Mouse (Mus musculus) right cerebral cortex, adult 2 months (tissue): ENCODE data around the gene Mxra8.
A peak's percentile ranks its signal among the peaks of the same experiment; 100 is the strongest.

Experiments used
- DNase-seq, 2 experiments: peaks; one replicate each; pipeline ENCODE4 v3.0.0; 2021 to 2022; ENCODE audit warnings: low spot score in 2 of 2

Gene Mxra8

DNA sequence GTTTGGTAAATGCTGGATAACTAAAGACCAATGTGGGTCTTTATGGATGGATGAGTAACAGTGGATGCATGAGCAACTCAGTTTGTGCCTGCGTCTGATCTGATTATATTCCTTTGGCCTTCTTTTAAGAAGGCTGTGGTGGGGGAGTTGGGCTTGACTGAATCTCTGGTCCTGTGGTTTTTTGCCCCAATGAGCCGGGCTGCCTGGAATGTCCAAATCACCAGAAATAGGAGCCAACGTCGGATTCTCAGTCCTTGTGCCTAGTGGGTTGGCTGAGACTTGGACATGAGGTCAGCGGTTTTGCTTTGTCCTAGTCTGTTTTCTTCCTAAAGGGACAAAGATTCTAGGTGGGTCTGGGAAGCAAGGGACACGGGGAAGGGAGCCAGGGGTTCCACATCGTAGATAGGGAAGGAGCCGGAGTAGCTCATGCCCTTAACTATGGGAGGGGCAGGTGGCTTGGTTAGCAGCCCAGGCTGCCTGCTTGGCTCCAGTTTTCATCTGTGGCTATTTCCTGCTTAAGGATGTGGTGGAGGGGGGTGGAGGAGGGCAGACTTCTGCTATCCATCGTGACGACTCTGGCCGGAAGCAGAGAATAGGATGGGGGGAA, 2.0 kb upstream of the Mxra8 start:
- DNase-seq, result no peak

DNA sequence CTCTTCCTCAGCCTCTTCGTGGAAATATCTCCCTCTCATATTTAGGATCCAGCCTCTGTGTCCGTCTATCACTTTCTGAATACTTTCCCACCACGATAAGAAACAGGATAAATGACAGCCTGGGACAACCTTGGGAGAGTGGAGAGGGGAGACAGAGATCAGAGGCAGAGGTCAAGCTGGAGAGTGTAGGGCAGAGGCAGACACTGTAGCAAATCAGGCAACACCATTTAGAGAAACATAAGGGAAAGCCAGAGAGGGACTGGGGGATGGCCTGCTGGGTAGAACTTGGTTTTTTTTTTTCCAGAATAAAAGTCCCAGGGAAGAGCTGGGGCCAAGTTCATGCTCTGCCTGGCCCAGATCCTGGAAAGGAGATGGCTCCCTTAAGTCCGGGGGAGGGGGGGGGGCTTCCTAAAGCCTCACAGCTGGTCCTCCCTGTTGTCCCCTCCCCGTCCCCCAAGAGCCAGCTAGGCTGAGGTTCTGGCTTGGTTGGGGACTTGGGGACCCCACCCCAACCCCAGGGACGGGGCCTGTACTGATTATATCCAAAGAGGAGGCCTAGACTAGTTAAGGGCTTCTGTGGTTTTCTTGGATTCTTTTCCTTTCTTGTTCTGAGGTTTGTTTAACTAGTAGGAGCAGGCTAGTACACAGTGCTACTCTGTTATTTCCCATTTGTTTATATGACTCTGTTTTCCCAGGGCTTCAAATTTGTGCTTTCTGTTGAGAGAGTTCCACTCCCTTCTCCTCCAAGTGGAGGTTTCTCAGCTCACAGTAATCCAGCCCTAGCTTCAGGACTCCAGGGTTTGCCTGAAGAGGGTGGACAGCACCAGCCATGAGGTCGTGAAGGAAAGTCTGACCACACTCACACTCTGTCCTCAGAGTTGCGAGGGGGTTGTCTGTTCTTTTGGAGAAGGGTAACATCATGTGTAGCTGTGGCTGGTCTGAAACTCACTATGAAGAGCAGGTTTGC, 1.0 kb upstream of the Mxra8 start:
- no peak for DNase-seq

DNA sequence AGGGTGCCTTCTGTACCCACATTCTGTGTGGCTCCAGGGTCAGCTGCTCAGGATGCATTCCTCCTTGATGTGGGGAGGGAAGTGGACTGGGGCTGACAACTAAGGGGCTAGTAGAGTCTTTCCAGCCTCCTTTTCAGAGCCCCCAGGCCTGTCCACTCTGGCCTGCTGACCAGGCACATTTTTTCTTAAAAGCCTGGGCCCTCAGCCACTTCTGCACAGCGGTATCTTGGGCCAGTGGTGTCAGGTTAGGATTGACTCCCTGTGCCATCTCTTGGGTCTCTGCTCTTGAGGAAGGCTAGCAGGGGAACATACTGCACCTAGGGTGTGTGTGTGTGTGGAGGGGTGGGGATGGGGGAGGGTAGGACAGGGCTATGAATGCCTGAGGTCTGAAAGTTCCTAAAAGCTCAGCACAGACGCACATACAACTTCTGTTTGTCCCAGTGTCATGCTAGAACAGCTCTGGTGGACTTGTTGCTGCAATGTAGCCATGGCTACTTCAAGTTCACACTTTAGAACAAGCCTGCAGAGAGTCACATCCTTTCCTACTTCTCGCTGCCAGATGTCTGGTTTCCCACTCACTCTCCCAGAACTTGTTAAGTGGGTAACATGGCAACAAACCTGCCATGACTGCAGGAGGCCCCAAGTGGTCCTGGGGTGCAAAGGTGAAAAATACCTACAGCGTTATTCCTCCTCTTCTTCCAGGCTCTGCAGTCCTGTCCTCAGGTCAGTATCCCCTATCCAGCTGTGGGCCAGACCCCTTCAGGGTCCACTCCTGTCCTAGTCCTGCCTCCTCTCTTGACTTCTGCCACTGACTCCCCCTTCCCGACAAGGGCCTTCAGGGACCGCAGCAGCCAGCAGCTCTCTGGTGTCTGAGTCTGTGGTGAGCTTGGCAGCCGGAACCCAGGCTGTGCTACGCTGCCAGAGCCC, 859 bp downstream of the Mxra8 start:
- no peak for DNase-seq

DNA sequence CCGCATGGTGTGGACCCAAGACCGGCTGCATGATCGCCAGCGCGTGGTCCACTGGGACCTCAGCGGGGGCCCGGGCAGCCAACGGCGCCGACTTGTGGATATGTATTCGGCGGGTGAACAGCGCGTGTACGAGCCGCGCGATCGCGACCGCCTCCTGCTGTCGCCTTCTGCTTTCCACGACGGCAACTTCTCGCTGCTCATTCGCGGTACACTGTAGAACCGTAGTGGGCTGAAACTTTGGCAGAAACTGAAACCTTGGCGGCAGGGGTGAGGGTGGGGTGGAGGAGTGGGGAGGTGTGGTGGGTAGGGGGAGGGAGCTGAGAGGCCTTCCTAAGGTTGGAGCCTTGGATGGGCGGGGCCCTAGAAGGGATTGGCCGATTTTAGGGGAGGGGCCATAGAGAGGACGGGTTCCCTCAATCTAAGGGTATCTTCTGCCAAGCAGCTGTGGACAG, 1.5 kb downstream of the Mxra8 start:
- DNase-seq, result no peak

DNA sequence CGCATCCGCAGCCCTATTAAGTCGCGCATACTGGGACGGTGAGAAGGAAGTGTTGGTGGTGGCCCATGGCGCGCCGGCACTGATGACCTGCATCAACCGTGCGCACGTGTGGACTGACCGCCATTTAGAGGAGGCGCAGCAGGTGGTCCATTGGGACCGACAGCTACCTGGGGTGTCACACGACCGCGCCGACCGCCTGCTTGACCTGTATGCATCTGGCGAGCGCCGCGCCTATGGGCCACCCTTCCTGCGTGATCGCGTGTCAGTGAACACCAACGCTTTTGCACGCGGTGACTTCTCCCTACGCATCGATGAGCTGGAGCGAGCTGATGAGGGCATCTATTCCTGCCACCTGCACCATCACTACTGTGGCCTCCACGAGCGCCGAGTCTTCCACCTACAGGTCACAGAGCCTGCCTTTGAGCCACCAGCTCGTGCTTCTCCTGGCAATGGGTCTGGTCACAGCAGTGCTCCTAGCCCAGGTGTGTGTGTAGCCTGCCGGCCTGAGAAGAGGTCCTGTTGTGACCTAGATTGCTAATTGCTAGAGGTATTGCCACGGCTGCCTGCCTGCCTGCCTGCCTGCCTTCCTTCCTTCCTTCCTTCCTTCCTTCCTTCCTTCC, 2.3 kb downstream of the Mxra8 start:
- DNase-seq, result no peak

DNA sequence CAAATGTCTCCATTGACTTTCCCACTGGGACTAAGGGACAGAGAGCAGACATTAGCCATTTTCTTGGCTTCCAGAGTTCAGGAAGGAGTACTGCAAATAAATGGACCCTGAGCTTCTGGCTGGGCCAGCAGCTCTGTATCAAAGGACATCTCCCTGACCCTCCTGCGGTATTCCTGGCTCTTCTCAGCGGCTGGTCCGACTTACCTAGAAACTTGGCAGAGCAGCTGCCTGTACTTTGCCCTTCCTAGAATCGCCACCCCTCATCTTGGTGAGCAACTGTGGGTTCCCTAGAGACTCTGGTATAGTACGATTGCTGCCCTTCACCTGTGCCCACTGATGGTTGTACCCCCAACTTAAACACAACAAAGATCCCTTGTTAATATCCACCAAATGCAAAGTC, 3.8 kb downstream of the Mxra8 start:
- DNase-seq, result no peak

DNA sequence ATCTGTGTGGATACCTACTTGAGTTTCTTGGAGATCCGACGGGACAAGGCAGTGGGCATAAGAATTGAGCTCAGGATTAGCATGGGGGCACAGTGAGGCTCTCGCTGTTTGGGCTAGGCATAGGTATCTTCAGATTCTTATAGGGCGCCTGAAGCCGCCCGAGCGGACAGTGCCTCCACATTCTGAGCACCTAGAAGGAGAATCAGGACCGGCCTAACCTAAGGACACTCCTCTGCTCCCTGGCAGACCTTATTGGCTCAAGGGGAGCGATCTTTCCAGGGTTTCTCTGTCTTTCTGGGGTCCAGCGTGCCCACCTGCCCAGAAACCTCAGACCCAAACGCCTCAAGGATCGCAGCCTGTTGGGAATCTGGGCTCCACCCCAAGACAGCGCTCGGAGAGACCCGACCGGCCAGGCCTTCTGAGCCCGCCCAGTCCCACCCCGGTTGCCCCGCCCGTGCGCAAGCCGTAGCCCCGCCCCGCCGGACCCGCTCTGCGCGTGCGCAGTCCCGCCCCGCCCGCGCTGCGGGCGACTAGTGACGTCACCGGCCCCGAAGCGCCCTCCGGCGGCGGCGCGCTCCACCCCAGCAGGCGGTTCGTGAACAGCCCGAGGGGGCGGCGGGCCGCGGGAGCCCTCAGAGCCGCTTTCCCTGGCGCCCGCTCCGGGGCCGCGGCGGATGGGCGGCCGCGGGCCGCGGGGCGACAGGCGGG, 7.5 kb downstream of the Mxra8 start, which contains the start of gene Dvl1:
TSS of gene Dvl1 (plus strand) at position 532 of the 708 bp plus-strand sequence.
- peak; percentile 86 to 92 for DNase-seq

DNA sequence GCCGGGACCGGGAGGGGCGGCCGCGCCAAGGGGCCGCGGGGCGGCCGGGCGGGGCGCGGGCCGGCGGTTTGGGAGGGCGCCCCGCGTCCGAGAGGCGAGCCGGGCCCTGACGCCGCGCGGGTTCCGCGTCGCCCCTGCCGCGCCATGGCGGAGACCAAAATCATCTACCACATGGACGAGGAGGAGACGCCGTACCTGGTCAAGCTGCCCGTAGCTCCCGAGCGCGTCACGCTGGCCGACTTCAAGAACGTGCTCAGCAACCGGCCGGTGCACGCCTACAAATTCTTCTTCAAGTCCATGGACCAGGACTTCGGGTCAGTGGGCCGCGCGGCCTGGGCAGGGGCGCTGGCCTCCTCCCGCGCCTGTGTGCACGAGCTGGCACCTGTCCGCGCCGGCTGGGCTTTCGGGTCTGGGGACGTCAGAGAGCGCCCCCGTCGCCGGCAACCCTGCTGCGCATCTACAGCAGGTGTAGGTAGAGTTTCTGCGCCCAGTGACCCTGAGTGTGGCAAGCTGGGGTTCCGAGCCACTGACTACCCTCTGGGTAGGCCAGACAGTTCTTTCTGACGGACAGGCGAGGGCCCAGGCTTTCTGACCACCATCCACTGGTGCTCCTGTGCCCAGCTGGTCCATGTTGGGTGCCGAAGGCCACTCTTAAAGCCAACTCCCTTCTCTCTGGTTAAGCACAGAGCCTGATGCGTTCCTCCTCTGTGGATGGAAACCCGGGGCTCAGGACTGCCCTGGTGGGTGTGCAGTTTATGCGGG, 8.3 kb downstream of the Mxra8 start:
- no peak for DNase-seq

DNA sequence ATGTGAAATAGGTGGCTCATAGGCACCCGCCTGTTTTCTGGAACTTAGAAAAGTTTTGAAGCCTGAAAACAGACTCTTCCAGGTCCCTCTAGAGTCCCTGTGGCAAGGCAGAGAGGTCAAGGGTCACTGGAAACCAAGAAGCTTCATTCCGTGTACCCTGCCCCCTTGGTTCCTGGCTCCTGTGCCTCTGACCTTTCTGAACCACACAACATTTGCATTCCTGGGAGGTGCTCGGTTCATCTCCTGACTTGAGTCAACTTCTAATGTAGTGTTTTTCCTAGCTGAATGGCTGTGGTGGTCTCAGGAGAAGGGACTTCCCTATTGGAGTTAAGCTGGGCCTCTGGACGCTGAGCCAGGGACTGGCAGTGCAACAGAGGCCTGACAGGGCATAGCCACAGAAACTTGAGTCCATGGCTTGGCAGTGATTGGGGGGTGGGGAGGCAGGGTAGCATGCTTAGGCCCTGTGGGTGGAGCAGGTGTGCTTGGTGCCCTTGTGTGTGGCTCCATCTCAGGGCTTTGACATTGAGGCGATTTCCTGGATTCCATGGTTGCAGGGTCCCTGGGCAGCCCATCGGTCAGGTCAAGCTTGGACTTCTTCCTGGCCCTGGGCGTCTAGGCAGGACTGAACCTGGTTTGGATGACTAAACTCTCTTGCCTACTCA, 9.1 kb downstream of the Mxra8 start:
- DNase-seq, result no peak

DNA sequence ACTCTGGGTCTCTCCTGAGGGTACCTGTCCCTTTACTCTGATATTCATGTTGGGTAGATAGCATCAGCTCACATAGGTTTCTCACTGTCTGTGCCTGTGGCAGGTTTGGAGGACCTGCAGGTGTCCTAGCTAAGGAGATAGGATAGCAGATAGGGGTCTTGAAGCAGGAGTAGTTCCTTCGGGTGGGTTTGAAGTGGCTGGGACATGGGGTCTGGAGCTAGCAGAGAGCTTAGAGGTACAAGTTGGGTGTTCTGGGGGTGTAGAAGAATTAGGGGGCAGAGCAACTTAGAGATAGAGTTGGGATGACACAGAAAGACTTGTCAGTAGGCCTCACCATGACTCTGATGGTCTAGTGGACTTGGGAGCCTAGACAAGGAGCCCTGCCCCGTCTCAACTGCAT, 9.9 kb downstream of the Mxra8 start:
- no peak for DNase-seq

DNA sequence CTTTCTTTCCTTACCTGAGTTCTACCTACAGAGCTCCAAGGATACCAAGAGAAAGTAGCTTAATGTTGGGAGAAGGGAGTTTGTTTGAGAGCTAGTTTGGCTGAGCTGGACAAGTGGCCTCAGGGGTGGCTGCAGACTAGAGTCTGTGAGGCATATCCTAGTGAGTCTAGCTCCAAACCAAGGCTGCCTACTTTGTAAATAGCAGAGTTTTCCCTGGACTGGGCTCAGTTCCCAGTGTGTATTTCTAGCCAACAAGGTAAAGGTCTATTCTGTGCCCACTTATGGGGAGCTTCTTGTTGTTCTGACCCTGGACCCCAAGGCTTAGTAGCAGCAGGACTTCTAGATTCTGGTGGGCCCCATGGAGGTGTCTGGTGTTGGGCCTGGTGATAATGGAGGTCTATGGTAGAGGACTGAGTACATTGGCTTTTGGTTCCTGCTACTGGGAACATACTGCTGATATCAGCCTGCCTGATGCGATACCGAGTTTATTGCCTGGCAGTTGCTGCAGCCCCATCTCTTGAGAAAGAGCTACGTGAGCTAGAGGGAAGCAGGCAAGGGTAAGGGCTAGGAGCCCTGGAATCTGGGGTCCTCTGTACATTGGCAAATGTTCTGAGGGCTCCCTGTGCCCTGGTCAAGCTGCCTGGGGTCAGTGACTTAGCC, 10.4 kb downstream of the Mxra8 start:
- no peak for DNase-seq

DNA sequence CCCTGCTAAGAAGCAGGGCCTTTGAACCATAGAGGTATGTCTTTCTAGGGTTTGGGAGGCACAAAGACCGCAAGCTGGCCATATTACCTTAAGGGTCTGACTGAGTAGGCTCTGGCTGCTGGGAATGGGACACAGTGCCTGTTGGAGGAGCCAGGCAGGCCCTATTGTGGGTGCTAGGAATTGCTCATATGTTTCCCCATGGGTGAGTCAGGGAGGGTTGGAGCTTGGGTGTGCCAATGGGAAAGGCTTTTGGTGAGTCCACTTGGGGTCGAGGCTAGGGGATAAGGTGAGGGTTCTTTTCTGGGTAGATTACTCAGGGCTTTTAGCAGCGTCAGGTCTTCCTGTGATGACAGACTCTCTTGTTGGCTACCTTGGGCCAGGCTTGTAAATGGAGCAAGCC, 11.9 kb downstream of the Mxra8 start:
- DNase-seq, result no peak

DNA sequence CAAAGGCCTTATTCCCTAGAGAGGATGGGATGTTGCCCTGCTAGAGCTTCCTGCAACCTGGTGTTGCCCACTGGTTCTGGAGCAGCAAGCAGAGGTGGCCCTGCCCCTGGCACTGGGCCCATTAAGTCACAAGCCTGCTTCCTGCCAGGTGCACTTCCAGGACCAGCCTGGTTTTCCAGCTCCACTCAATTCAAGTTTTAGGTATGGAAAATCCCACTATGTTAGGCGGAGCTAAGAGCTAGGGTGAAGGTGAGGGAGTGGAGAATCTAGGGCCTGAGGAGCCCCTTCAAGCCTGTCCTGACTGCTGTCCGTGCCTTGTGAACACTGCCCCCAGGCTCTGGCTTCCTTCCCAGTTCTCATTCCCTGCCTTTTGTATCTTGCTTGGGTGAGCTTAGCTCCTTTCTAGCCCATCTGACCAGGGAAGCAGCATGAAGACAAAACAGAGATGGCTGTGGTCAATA, 12.5 kb downstream of the Mxra8 start:
- DNase-seq, result no peak

DNA sequence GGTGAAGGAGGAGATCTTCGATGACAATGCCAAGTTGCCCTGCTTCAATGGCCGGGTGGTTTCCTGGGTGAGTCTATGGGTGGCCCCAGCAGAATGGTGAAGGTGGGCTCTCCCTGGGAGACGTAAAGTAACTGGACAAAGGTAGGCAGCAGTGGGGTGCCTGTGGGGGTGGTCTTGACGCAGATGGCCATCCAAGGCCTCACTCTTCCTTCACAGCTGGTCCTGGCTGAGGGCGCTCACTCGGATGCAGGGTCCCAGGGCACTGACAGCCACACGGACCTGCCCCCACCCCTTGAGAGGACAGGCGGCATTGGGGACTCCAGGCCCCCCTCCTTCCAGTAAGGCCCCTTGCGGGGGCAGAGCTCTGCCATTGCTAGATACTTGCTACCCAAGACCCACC, 13.9 kb downstream of the Mxra8 start:
- DNase-seq, result no peak

DNA sequence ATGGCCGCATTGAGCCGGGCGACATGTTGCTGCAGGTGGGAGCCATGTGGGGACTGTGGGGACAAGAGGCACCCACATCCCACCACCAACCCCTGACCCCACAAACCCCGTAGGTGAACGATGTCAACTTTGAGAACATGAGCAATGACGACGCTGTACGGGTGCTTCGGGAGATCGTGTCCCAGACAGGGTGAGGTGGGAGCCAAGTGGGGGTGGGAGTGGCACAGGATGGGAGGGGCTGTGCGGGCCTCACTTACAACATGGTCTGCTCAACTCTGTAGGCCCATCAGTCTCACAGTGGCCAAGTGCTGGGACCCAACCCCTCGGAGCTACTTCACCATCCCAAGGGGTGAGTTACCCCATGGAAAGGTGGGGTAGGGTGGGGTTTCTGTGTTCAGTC, 15.5 kb downstream of the Mxra8 start:
- no peak for DNase-seq

DNA sequence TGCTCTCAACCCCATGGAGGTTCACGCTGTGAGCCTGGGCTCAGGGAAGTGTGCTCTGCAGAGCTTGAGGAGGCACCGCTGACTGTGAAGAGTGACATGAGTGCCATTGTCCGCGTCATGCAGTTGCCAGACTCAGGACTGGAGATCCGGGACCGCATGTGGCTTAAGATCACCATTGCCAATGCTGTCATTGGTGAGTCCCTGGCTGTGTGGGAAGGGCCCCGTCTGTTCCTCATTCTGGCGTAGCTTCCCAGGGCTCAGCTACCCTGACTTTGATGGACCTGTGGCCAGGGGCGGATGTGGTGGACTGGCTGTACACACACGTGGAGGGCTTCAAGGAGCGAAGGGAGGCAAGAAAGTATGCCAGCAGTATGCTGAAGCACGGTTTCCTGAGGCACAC, 16.6 kb downstream of the Mxra8 start:
- no peak for DNase-seq

DNA sequence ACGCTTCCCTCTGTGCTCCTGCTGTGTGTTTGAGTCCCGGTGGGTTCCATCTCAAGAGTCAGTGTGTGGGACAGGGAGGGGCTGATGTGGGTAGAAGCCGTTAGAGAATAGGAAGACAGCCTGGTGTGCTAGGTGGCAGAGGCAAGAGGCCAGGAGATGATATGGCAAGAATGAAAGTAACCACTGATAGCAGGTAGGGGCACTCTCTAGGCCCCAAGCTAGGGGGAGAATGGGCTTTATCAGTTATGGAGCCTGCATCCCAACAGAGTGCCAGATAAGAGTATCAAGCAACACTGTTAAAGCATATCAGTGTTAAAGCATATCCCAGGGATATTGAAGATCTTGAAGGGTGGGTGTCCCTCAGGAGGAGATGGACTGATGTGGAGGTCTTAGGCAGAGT, 17.4 kb downstream of the Mxra8 start:
- DNase-seq, result no peak

DNA sequence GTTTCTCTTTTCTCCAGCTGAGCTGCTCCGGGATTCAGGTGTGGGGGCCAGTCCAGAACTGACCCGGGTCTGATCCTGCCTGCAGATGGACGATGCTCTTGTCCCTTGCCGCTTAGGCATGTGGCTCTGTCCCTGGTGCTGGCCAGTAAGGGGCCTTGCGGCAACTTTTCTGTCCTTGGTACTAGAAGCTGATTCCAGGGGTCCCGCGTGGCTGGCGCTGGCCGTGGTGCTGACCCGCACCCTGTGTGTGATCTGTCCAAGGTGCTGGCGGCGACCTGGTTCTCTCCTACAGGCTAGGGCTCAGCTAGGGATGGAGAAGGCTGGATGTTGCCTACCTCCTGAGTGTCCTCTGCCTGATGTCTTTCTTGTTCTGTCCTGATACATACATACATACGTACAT, 19.8 kb downstream of the Mxra8 start:
- DNase-seq, result no peak

DNA sequence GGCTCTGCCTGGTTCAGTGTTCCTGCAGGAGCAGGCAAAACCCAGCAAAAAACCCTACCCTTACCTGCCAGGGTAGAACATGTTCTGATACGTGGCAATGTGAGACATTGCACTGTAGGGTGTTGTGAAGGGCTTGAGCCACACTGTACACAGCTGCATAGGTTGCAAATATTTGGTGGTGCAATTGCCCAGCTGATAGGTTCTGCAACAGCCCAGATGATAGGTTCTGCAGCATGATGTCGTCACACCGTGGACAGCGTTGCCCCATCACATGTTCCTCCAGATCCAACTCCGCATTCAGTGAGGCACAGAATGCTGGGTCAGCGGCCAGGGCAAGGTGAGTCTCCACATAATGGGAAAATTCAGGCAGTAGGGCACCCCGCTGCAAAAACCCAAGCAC, 22.3 kb downstream of the Mxra8 start:
- no peak for DNase-seq
